Mouse (Mus musculus): Measurements from ENCODE around the gene Bnipl.

Bnipl gene

DNA sequence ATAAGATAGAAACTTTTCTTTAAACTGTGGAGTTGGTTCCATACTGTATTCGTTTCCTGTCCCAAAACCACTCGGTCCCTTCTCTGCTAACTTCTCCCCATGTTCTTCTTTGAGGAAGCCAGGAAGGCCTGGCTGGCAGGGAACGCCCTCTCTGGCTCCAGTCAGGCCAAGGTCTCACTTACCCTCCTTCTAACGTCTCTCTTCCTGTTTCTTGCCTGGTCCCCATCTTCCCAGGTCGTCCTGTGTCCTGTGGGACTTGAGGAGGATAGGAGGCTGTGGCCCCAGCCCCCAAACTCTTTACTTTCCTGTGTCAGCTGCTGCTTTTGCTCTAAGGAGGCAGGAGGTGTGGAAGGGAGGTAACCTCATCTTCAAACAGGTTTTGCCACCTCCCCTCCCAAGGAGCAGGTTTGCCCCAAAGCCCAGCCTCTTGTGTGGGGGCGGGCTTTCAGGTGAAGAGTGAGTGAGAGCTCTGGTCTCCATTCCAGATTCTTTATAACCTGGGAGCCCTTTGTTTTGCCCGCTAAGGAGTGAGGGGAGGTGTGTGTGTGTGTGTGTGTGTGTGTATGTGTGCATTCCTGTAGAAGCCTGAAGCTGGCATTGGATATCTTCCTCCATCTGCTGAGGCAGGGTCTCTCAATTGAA lies at the start of gene Bnipl:
Gene Bnipl (minus strand): TSS at position 411 of the 642 bp plus-strand sequence.
- DNase-seq = no peak

GRCm38 (mm10) chr3:95298018-95298417 lies 47.0 kb upstream of the Bnipl start:
- DNase-seq = no peak

- no peak for DNase-seq
Measured at GRCm38 (mm10) chr3:95296103-95296469, 45.1 kb upstream of the Bnipl start.

- DNase-seq = no peak
Measured at GRCm38 (mm10) chr3:95295321-95296102, 44.5 kb upstream of the Bnipl start.

GRCm38 (mm10) chr3:95294718-95295117 lies 43.7 kb upstream of the Bnipl start:
- no peak for DNase-seq

- no peak for DNase-seq
Measured at GRCm38 (mm10) chr3:95294316-95294715, 43.3 kb upstream of the Bnipl start.

DNA sequence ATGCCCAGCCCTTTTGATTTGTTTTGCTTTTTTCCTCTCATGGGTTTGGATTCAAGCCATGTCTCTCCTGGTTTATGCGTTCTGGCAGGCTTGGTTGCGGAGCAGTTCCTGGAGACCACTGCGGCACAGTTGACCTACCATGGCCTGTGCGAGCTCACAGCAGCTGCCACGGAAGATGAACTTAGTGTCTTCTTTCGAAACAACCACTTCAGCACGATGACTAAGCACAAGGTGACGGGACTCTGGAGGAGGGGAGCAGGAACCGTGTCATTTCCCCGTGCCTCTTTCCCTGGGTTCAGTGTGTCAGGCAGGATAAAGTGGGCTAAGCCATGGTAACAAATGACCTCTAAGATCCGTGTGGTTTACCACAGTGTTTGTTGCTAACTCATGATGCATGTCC lies 42.5 kb upstream of the Bnipl start:
- DNase-seq = no peak

DNA sequence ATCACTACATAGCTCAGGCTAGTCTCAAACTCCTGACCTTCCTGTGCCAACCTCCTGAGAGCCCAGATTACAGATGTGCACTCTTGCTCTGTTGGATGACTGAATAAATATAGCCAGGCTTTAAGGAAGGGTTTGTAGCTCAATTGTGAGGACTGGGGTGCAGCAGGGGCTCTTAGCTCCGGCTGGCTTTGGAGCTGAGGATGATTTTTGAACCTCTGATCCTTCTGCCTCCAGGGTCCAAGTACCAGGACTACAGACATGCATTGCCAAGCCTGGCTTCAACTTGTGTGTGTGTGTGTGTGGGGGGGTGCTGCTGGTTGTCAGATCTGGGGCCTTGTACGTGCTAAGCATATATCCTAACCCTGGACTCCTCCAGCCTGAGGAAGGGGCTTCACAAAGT lies 41.9 kb upstream of the Bnipl start:
- DNase-seq = no peak

DNA sequence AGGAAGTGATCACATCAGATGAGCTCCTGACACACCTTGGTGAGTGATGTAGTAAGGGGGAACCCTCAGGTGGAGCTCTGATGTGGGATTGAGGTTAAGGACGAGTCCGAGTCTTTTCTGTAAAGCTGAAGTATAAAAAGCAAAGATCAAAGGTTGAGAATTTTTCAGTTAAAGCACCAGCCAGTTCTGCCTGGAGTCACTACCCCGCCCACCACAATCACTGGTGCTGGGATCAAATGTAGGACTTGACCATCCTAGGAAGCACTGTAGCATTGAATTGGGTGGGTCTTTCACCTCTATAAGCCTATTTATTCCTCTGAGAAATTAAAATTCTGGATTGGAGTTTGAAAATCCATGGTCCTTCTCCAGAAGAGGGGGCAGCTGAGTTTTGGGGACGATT lies 40.0 kb upstream of the Bnipl start:
- DNase-seq = no peak

- no peak for DNase-seq
Measured at GRCm38 (mm10) chr3:95290156-95290555, 39.2 kb upstream of the Bnipl start.

GRCm38 (mm10) chr3:95289419-95289818 lies 38.4 kb upstream of the Bnipl start:
- DNase-seq = no peak

- no peak for DNase-seq
Measured at GRCm38 (mm10) chr3:95287541-95287940, 36.5 kb upstream of the Bnipl start.

- DNase-seq = no peak
Measured at GRCm38 (mm10) chr3:95286510-95286909, 35.5 kb upstream of the Bnipl start.

DNA sequence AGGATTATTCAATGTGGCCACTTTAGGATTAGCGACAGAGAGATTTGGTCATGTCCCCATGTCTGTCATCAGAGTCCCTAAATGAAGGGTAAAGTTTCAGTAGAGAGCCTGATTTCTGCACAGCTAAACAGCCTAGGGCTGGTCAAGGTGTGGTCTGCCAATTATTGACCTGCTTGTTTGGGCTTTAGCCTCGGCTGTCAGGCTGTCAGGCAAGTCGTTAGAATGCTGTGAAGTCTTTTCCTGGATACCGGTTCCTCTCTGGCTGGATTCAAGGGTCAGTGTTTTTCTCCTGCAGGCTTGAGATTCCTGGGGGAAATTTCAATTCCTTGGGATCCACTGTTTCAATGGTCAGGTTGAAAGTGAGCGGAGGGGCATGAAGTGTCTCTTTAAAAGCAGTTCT lies 35.0 kb upstream of the Bnipl start:
- DNase-seq = no peak

DNA sequence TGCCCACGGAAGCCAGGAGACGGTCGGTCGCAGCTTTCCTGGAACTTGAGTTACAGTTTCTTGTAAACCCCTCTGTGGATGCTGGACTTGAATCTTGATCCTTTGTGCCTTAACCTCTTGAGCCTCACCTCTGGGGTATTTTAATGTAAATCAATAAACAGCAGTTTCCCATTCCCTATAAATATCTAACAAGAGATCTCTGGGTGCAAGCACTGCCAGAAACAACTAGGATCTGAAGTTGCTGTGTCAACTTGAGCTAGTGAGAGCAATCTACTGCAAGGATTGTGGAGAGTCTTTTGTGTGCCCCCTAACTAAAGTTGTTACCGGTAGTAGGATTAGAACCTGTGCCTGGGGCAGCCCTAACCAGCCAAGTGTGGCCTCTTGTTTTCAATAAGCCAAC lies 34.4 kb upstream of the Bnipl start:
- DNase-seq = no peak

GRCm38 (mm10) chr3:95284501-95285281 lies 33.7 kb upstream of the Bnipl start:
- DNase-seq = no peak

GRCm38 (mm10) chr3:95284062-95284461 lies 33.1 kb upstream of the Bnipl start:
- DNase-seq = no peak

DNA sequence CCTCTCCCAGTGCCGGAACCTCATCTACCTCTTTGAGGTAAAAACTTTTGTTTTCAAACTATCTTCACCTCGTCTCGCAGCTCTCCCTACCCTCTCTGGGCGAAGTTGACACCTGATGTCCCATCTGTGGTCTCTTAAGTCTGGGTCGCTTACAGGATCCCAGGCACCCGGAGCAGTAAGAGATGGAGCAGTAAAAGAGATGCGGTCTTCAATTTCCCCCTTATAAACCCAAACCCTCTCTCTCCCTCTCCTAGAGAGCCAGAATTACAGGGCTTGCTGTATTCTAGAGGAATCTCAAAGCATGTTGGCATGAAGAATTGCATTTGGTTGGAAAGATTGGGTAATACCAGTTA lies 32.6 kb upstream of the Bnipl start:
- DNase-seq = no peak

DNA sequence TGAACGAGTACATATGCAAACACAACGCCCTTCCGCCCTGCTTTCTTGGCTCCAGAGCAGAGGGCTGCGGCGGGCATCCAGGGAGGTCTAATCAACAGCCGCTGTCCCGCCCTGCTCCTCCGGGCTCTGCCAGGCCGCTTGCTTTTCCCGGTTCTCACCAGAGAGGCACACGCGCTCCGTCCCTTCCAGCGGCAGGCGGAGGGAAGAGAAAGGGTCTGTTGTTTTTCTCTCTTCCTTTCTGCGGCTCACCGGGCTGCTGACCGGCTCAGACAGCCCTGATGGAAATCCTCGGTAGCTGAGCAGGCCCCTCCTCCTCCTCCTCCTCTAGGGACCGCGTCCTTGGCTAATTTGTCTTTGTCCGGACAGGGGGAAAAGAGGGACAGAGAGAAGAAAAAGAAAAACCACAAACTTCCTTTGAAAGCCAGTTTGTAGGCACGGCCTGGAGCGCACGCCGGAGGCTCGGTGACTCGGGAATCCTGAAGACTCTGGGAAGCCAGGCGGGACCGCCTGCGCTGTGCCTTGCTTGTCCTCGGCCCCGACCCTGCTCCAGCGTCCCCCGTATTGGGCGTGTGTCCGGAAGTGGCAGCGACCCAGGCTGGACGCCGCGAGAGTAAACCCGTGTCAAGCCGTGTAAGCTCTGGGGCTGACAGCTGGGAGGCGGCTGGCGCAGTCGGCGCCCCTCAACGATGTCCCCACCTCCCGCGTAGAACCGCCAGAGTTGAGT lies 32.0 kb upstream of the Bnipl start:
- DNase-seq = peak; percentile 75

- no peak for DNase-seq
Measured at GRCm38 (mm10) chr3:95282381-95282864, 31.4 kb upstream of the Bnipl start.

DNA sequence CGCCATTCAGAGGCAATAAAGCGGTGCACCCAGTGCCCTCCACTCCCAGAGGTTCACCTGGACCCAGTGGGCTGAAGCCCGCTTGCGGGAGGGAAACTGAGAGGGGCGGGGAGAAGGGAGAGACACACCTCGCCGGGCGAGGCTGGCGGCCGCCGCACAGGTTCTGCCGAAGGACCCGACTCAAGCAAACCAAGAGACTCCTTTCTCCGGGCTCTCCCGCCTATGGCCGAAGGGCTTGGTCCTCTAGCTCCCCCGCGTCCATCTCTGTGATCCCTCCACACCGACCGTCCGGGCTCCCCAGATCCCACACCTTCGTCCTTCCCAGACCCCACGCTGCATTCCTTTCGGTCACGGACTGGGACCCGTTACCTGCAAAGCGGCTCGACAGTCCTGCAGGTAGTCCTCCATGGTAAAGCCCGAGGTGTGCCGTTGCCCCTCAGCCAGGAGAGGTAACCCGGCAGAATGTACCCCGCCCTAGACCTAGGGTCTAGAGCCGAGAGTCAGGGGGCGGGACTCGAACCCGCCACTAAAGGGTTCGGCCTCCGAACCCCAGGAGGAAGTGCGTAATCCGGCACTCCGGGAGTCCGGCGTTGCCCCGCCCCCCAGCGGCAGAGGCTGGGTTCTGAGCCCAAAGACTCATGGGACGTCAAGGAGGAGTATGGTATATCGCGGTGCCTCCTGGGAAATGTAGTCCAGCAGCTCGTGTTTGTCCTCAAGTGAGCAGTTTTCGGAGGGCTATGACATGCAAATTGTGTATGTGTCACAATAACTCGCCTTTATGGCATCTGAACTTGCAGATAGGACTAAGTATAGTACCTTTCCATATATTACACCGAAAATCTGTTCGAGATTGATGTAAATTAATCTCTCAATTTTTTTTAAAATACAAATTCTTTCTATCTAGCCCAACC lies 30.5 kb upstream of the Bnipl start, which contains the start of the genes Mindy1 and Prune1:
Gene Mindy1 (plus strand): TSS at position 130 of the 911 bp plus-strand sequence.
Gene Prune1 (minus strand): TSS at position 861 of the 911 bp plus-strand sequence.
- peak; percentile 98 for DNase-seq

DNA sequence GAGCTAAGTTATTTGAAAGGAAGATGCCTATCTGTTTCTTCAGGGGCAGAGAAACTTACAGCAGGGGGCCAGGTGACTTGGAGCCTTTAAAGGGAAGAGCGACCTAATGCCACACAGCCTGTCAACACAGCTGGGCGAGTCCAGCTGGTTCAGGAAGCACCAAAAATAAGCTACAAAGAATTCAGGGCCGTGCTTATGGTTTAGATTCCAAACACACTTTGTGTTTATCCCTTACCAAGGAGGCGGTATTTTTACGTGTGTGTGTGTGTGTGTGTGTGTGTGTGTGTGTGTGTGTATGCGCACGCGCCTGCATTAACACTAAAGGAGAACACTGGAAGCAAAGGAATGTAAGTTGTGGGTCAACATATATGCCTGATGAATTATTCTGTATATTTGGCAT lies 29.8 kb upstream of the Bnipl start:
- peak; percentile 9 for DNase-seq

Data from right cerebral cortex, postnatal 25 days (tissue).